Mouse (Mus musculus): ENCODE measurements at regions not wholly inside any gene's neighbourhood (a gene's known extent, or its start where the extent isn't known, plus 50 kb on each side); places are given as distances from the start of the nearest gene placed in this dataset.

- TF ChIP-seq CTCF (IDR thresholded peaks at IDR 0.05; ENCODE audit: insufficient read depth, low read length) (peak; percentile 59), POLR2A (IDR thresholded peaks at IDR 0.05; ENCODE audit: borderline replicate concordance, extremely low read depth, low read depth, low read length) (no peak)
These were observed 77.7 kb upstream of the Tapt1 start for GRCm38 (mm10) chr5:44303886-44304855.
